Mouse (Mus musculus): ENCODE measurements around the gene Mxi1.

GRCm38 (mm10) chr19:53278491-53279415 is 31.6 kb upstream of the Mxi1 start:
- TF ChIP-seq KAT2A (IDR thresholded peaks at IDR 0.05; ENCODE audit: insufficient replicate concordance, low read length) (no peak), POLR2AphosphoS2 (IDR thresholded peaks at IDR 0.05; ENCODE audit: low read depth, low read length) (no peak), POLR2A (IDR thresholded peaks at IDR 0.05; ENCODE audit: low read depth, low read length) (no peak), ZNF384 (IDR thresholded peaks at IDR 0.05; ENCODE audit: low read depth, low read length) (no peak)

Measured in CH12.LX (cell line).